Mouse (Mus musculus) forebrain, embryonic 15.5 days (tissue): ENCODE data around the gene Slit2. TPM values are rescaled to one million over a fixed set of nuclear protein-coding genes. Genes with fewer than 3 reads are reported as not detected.

Experiments used
- ATAC-seq: fragments of 200-750 bp; cut with Nextera tagmentation; replicated peaks from 2 replicates; pipeline ENCODE4 v1.8.0; 2017; ENCODE audit warnings: mild to moderate bottlenecking, moderate TSS enrichment, moderate library complexity
- H3K27ac ChIP-seq: fragments of 300-500 bp; sonication (generic); replicated peaks from 2 replicates; pipeline ENCODE4 v1.5.1; 2015; ENCODE audit warnings: mild to moderate bottlenecking, inconsistent platforms
- H3K27me3 ChIP-seq: fragments of 300-500 bp; sonication (generic); 2 replicates; pipeline ENCODE4 v1.6.1; 2015; ENCODE audit warnings: inconsistent platforms
- H3K36me3 ChIP-seq: fragments of 300-500 bp; sonication (generic); 2 replicates; pipeline ENCODE4 v1.6.1; 2015; ENCODE audit warnings: mild to moderate bottlenecking, inconsistent platforms
- H3K4me1 ChIP-seq: fragments of 300-500 bp; sonication (generic); 2 replicates; pipeline ENCODE4 v1.6.1; 2015; ENCODE audit warnings: inconsistent platforms
- H3K4me2 ChIP-seq: fragments of 300-500 bp; sonication (generic); replicated peaks from 2 replicates; pipeline ENCODE4 v1.6.1; 2015; ENCODE audit warnings: mild to moderate bottlenecking, inconsistent platforms
- H3K4me3 ChIP-seq: fragments of 300-500 bp; sonication (generic); 2 replicates; pipeline ENCODE4 v1.5.1; 2015; ENCODE audit warnings: mild to moderate bottlenecking, inconsistent platforms
- H3K9ac ChIP-seq: fragments of 300-500 bp; sonication (generic); replicated peaks from 2 replicates; pipeline ENCODE4 v1.6.1; 2015; ENCODE audit warnings: mild to moderate bottlenecking, inconsistent platforms
- H3K9me3 ChIP-seq: fragments of 300-500 bp; sonication (generic); 2 replicates; pipeline ENCODE4 v1.6.1; 2016; ENCODE audit warnings: inconsistent platforms
- WGBS: fragments of 180-500 bp; shearing (Covaris S2); methylation state at CpG from one replicate; pipeline ENCODE4 v1.1.7; 2015; ENCODE audit warnings: mixed read lengths; 5-methylcytosine and 5-hydroxymethylcytosine counted together
- polyA plus RNA-seq: library from polyadenylated mRNA; unstranded; fragments of >200 nt; fragmentation: Nextera tagmentation; extraction: Ambion mirVana; gene quantifications from 2 replicates; pipeline ENCODE4 v1.2.1, GENCODE M21; 2015

The Slit2 gene
- polyA plus RNA-seq, 1 experiment from 2014 or later: 14.6 TPM

- H3K27ac ChIP-seq: no peak overlapping the region
- no peak overlapping the region for H3K4me2 ChIP-seq
- ATAC-seq: peak; percentile 79
- H3K4me3 ChIP-seq: no peak overlapping the region
- no peaks in the 10 kb centered on the region for H3K9me3 ChIP-seq
- H3K9ac ChIP-seq: no peak overlapping the region
- WGBS: 23% methylated on average over 8 of the region's 8 CpGs
- no peaks in the 10 kb centered on the region for H3K36me3 ChIP-seq
- H3K4me1 ChIP-seq: 0 out of 2 replicates have a peak, but pooled peaks cover 6% of the 10 kb centered on the region
- H3K27me3 ChIP-seq: no peaks in the 10 kb centered on the region
Measured at GRCm38 (mm10) chr5:48081223-48081881, 98.4 kb downstream of the Slit2 start.

GRCm38 (mm10) chr5:48113400-48113799 is 130.5 kb downstream of the Slit2 start:
- no peaks in the 10 kb centered on the region for H3K9me3 ChIP-seq
- H3K4me1 ChIP-seq: 0 out of 2 replicates have a peak, but pooled peaks cover 6% of the 10 kb centered on the region
- ATAC-seq: peak; percentile 78; the same call in 1 of the 2 replicates
- no peaks in the 10 kb centered on the region for H3K36me3 ChIP-seq
- H3K27ac ChIP-seq: no peak overlapping the region
- H3K4me2 ChIP-seq: no peak overlapping the region
- no peaks in the 10 kb centered on the region for H3K27me3 ChIP-seq
- no peak overlapping the region for H3K9ac ChIP-seq
- WGBS: 12% methylated on average over 1 of the region's 1 CpGs
- H3K4me3 ChIP-seq: no peak overlapping the region

DNA sequence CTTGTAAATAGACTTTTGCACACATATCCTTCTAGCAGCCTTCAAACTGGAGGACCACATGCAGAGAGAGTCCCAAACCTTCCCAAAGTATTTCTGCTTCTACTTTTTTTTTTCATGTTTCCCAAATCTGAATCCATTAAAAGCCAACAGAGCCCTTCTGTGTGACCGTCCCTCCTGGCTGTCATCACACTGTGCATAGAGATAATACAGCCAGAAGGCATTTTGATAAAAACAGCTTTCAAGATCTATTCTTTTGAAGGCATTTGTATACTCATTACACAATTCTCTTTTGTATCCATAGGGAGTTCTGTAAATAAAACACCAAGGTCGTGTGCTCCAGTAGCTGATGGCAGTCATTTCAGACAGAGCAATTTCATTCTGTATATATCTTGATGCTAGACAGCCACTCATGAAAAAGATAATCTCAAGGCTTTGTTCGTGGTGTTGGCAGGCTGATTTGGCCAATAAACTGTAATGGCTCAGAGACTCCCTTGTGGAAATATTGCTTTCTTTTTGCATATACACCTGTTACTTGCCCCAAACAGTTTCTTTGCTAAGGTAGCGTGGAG is 132.1 kb downstream of the Slit2 start:
- Histone ChIP-seq H3K9me3 (no peaks in the 10 kb centered on the region), H3K27me3 (no peaks in the 10 kb centered on the region), H3K9ac (no peak overlapping the region), H3K36me3 (no peaks in the 10 kb centered on the region), H3K27ac (no peak overlapping the region), H3K4me1 (0 out of 2 replicates have a peak, but pooled peaks cover 6% of the 10 kb centered on the region), H3K4me2 (no peak overlapping the region), H3K4me3 (no peak overlapping the region)
- ATAC-seq: no peak
- 37% methylated on average over 4 of the region's 4 CpGs for whole genome bisulfite sequencing

GRCm38 (mm10) chr5:48122651-48123050 is 139.7 kb downstream of the Slit2 start:
- H3K36me3 ChIP-seq: no peaks in the 10 kb centered on the region
- H3K4me3 ChIP-seq: no peak overlapping the region
- no peak overlapping the region for H3K9ac ChIP-seq
- H3K9me3 ChIP-seq: no peaks in the 10 kb centered on the region
- no peak overlapping the region for H3K27ac ChIP-seq
- no peak overlapping the region for H3K4me2 ChIP-seq
- H3K4me1 ChIP-seq: no peaks in the 10 kb centered on the region
- WGBS: 13% methylated on average over 5 of the region's 5 CpGs
- no peaks in the 10 kb centered on the region for H3K27me3 ChIP-seq
- peak; percentile 79 for ATAC-seq

DNA sequence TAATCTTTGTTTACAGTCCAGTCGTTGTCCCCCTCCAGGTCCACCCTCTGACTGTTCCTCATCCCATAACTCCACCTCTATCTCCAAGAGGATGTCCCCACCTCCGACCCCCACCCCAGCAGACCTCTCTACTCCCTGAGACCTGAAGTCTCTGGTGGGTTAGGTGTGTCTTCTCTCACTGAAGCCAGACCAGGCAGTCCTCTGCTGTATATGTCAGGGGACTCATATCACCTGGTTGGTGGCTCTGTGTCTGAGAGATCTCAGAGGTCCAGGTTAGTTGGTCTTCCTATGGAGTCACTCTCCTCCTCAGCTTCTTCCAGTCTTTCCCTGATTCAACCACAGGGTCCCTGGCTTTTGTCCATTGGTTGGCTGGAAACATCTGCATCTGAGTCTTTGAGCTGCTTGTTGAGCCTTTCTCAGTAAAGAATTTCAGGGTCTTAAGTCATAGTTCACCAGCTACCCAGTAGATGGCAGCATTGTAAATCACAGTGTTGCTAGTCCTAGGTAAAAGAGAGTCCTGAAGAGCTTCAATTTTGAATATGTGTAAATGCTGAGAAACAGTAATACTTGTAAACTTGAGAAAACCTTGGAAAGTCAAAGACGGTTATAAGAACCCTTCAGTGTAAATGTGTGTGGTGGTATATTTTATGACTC is 143.0 kb downstream of the Slit2 start:
- H3K4me2 ChIP-seq: no peak overlapping the region
- 88% methylated on average over 3 of the region's 3 CpGs for WGBS

GRCm38 (mm10) chr5:48129981-48130380 is 147.0 kb downstream of the Slit2 start:
- H3K4me3 ChIP-seq: no peak overlapping the region
- no peak overlapping the region for H3K27ac ChIP-seq
- no peaks in the 10 kb centered on the region for H3K4me1 ChIP-seq
- no peaks in the 10 kb centered on the region for H3K36me3 ChIP-seq
- peak; percentile 72 for ATAC-seq
- H3K4me2 ChIP-seq: no peak overlapping the region
- no peak overlapping the region for H3K9ac ChIP-seq
- H3K27me3 ChIP-seq: no peaks in the 10 kb centered on the region
- no peaks in the 10 kb centered on the region for H3K9me3 ChIP-seq
- WGBS: 61% methylated on average over 4 of the region's 4 CpGs

More for the DNA sequence above, 143.0 kb downstream of the Slit2 start:
- Histone ChIP-seq H3K9me3 (no peaks in the 10 kb centered on the region), H3K9ac (no peak overlapping the region), H3K36me3 (no peaks in the 10 kb centered on the region), H3K27ac (no peak overlapping the region), H3K4me3 (no peak overlapping the region), H3K4me1 (no peaks in the 10 kb centered on the region), H3K27me3 (no peaks in the 10 kb centered on the region)
- peak; percentile 50; the same call in 1 of the 2 replicates for ATAC-seq

DNA sequence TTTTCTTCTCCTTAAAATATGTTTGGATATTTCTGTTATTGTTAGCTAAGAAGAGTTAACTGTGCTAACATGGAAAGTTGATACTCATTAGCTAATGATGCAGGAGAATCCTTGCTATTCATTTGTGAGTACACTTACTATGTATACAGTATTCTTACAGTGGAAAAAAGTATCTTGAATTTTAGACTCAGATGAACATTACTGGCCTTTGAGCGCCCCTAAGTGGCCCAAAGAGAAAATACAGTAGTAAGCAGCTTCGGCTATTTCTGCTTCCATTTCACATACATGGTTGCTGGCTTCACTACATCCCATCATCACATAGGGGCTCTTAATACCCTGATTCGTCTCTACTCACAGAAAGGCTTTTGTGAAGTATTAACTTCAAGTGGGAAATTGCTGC is 153.6 kb downstream of the Slit2 start:
- 16% methylated on average over 3 of the region's 3 CpGs for WGBS
- peak; percentile 74 for ATAC-seq
- H3K27ac ChIP-seq: no peak overlapping the region

GRCm38 (mm10) chr5:48138849-48139487 is 156.0 kb downstream of the Slit2 start:
- ATAC-seq: peak; percentile 20; the same call in 1 of the 2 replicates
- Histone ChIP-seq H3K4me2 (no peak overlapping the region), H3K36me3 (no peaks in the 10 kb centered on the region), H3K4me1 (no peaks in the 10 kb centered on the region), H3K9me3 (no peaks in the 10 kb centered on the region), H3K9ac (no peak overlapping the region), H3K27ac (no peak overlapping the region), H3K4me3 (no peak overlapping the region), H3K27me3 (no peaks in the 10 kb centered on the region)
- 3% methylated on average over 8 of the region's 8 CpGs for WGBS

More for the DNA sequence above, 153.6 kb downstream of the Slit2 start:
- Histone ChIP-seq H3K9ac (no peak overlapping the region), H3K27me3 (no peaks in the 10 kb centered on the region), H3K4me2 (no peak overlapping the region), H3K4me3 (no peak overlapping the region), H3K9me3 (no peaks in the 10 kb centered on the region), H3K36me3 (no peaks in the 10 kb centered on the region), H3K4me1 (no peaks in the 10 kb centered on the region)

DNA sequence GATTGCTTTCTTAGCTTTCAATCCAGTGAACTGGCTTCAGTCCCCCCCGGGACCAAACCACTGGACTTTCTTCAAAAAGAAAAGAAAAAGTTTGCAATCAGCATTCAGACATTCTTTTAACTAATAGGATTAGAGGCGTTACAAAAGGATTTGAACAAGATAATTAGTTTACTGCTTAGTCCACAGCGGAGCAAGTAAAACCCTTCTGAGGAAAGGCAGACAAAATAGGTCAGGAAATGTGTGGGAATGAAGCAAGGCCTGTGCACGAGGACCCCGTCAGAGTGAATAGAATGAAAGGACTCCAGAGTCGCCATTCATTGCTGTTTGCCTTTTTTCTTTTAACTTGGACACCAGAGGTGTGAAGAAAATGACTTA is 156.5 kb downstream of the Slit2 start:
- 5% methylated on average over 6 of the region's 6 CpGs for WGBS
- no peak overlapping the region for H3K9ac ChIP-seq
- no peak overlapping the region for H3K4me3 ChIP-seq
- H3K4me1 ChIP-seq: no peaks in the 10 kb centered on the region
- H3K36me3 ChIP-seq: no peaks in the 10 kb centered on the region
- H3K27me3 ChIP-seq: no peaks in the 10 kb centered on the region
- ATAC-seq: no peak
- H3K4me2 ChIP-seq: no peak overlapping the region
- no peak overlapping the region for H3K27ac ChIP-seq
- no peaks in the 10 kb centered on the region for H3K9me3 ChIP-seq

DNA sequence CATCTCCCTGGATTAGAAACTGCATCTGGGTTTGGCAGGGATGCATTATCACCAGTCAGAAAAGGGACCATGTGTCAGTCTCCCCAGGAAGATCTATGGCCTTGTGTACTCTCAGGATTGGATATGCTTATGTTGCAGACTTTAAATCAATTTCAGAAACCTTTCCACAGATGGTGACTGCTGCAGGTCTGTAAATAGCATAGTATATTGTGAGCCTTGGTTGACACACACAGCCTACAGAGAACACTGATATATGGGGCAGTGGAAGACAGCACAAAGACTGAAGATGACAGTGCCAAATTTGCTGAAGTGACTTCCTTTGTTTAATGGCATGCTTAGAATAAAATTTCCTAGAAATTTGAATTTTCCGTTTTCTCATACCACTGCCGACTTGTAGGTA is 163.1 kb downstream of the Slit2 start:
- H3K9ac ChIP-seq: no peak overlapping the region
- no peaks in the 10 kb centered on the region for H3K27me3 ChIP-seq
- no peak overlapping the region for H3K4me3 ChIP-seq
- ATAC-seq: no peak
- no peaks in the 10 kb centered on the region for H3K36me3 ChIP-seq
- no peaks in the 10 kb centered on the region for H3K4me1 ChIP-seq
- H3K9me3 ChIP-seq: no peaks in the 10 kb centered on the region
- H3K4me2 ChIP-seq: no peak overlapping the region
- WGBS: 92% methylated on average over 2 of the region's 2 CpGs
- H3K27ac ChIP-seq: no peak overlapping the region

- H3K27me3 ChIP-seq: no peaks in the 10 kb centered on the region
- no peaks in the 10 kb centered on the region for H3K4me1 ChIP-seq
- WGBS: 88% methylated on average over 3 of the region's 3 CpGs
- ATAC-seq: no peak
- no peaks in the 10 kb centered on the region for H3K9me3 ChIP-seq
- no peak overlapping the region for H3K4me3 ChIP-seq
- H3K27ac ChIP-seq: no peak overlapping the region
- H3K9ac ChIP-seq: no peak overlapping the region
- no peak overlapping the region for H3K4me2 ChIP-seq
- no peaks in the 10 kb centered on the region for H3K36me3 ChIP-seq
Measured at GRCm38 (mm10) chr5:48160829-48161228, 177.9 kb downstream of the Slit2 start.

DNA sequence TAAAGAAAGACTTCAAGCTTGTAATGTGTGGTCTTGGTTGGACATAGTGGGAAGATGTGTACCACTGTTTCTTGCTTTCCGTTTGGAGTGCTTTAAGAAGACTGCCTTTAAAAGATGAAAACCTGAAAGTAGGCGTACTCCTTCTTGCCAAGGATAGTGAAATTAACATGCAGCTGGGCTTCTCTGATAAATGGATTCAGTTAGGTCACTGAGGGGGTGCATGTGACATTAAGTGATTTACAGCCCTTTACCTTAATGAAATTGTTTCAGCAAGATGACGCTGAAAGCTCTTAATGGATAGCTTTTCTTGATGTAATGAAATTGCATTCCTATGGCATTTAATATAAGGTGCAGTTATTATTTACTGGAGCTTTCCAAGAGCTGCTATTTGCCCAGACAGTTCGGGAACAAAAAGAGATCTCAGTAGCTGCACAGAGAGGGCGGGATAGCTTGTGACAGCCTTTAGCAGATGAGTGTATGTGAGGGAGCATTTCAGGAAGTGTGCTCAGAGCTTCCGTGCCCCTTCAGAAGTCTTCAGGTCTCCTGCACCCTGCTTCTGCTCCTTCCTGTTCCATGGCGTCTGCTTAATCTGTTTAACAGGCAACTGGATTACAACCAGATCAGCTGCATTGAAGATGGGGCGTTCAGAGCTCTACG is 198.8 kb downstream of the Slit2 start:
- WGBS: 62% methylated on average over 9 of the region's 9 CpGs
- H3K9ac ChIP-seq: no peak overlapping the region

More for the DNA sequence above, 198.8 kb downstream of the Slit2 start:
- Histone ChIP-seq H3K4me1 (no peaks in the 10 kb centered on the region), H3K36me3 (no peaks in the 10 kb centered on the region), H3K4me3 (no peak overlapping the region), H3K27me3 (no peaks in the 10 kb centered on the region), H3K27ac (no peak overlapping the region), H3K9me3 (no peaks in the 10 kb centered on the region), H3K4me2 (no peak overlapping the region)
- no peak for ATAC-seq
